Mouse (Mus musculus): ENCODE measurements around the gene Tmsb15b1. TPM values are rescaled to one million over a fixed set of nuclear protein-coding genes. Genes with fewer than 3 reads are reported as not detected.

Tmsb15b1 gene
- total RNA-seq (2012; rRNA removed) (not detected in 2 replicates), polyA plus RNA-seq (2012; ENCODE audit: insufficient read depth in 1 of 2, insufficient read length in 2 of 2, low read depth in 1 of 2, low replicate concordance in 2 of 2, missing spikeins in 1 of 2) (not detected)

DNA sequence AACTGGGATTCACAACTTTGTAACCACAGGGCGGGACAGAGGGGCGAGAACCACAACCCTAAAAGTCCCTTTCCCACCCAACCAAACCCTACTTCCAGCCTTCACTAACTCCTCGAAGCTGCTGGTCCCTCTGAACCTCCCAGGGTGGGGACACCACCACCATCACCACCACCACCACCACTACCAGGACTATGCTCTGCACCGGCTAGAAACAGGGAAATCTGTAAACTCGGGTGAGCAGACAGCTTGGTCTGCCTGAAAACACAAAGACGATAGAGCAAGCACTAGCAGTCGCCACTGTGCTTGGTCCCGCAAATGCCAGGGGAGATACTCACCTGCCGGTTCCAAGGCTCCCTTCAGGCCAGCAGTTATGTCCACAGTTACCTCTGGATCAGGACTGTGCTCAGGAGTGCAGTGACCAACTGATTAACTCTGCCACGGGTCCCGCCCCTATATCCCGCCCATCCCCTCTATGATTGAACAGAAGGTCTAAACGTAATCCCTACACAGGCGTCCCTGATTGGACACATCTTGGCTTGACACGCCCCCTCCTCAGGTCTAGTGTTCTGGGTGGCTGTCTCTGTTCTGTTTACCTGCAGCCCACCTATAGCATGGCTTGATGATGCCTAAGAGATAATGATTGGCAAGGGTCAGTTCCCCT is at the start of gene Tmsb15b1, which contains the start of gene Tmsb15l:
TSS of gene Tmsb15b1 (minus strand) at position 451 of the 661 bp plus-strand sequence.
TSS of gene Tmsb15l (minus strand) at position 446 of the 661 bp plus-strand sequence.
- no peaks in the 10 kb centered on the region for H3K9me3 ChIP-seq (replicated peaks; ENCODE audit: insufficient read depth, low read length)
- no peaks in the 10 kb centered on the region for H3K36me3 ChIP-seq (ENCODE audit: control insufficient read depth in 1 of 2, insufficient read depth in 2 of 2, low read length in 2 of 2)
- H3K27me3 ChIP-seq (ENCODE audit: control insufficient read depth in 1 of 2, insufficient read depth in 2 of 2, low read length in 2 of 2): peaks cover 0 to 4% of the 10 kb centered on the region in 2 experiments; a peak in 2 of 4 replicates
- no peak within 1 kb of the TSS for H3K4me3 ChIP-seq (ENCODE audit: control insufficient read depth in 1 of 2, insufficient read depth in 1 of 2, low read depth in 2 of 2, low read length in 2 of 2)
- TF ChIP-seq BHLHE40 (IDR thresholded peaks at IDR 0.05; ENCODE audit: borderline replicate concordance, low read depth, low read length): no peak
- no peak for TF ChIP-seq CHD2 (IDR thresholded peaks at IDR 0.05; ENCODE audit: low read length)
- TF ChIP-seq MAFK (IDR thresholded peaks at IDR 0.05; ENCODE audit: borderline replicate concordance, low read depth, low read length): no peak
- no peak for TF ChIP-seq TCF12 (IDR thresholded peaks at IDR 0.05; ENCODE audit: low read depth, low read length)
- DNase-seq (ENCODE audit: low read depth, low spot score): no peak
- H3K27ac ChIP-seq (ENCODE audit: control insufficient read depth, low read depth, low read length): no peak within 1 kb of the TSS
- H3K9ac ChIP-seq (ENCODE audit: control insufficient read depth, low read depth, low read length, poor library complexity, severe bottlenecking): no peak within 1 kb of the TSS
- H3K79me2 ChIP-seq (ENCODE audit: control insufficient read depth, insufficient read depth, low read length, poor library complexity): no peaks in the 10 kb centered on the region
- H3K4me1 ChIP-seq (ENCODE audit: control insufficient read depth in 1 of 2, insufficient read depth in 2 of 2, low read length in 2 of 2): no peaks in the 10 kb centered on the region

DNA sequence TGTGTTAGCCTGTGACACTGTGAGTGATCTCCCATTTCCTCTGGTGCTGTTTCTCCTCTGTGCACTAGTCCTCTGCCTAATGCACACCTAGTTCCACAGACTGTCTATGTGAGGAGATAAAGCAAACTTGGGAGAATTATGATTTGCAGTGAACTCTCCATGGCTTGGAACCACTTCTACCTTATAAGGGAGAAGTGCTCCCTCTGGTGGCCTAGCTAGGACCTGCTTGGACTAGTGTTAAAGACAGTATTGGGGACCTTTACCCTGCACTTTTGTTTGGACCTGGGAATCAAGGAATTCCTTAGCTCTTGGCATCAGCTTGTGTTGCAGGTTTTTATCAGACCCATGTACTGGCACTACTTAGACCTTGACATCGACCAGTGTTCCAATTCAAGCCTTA is 42.6 kb upstream of the Tmsb15b1 start:
- Histone ChIP-seq H3K9ac (ENCODE audit: control insufficient read depth, low read depth, low read length, poor library complexity, severe bottlenecking) (no peak overlapping the region), H3K27ac (ENCODE audit: control insufficient read depth, low read depth, low read length) (no peak overlapping the region), H3K9me3 (replicated peaks; ENCODE audit: insufficient read depth, low read length) (no peaks in the 10 kb centered on the region), H3K27me3 (ENCODE audit: control insufficient read depth in 1 of 2, insufficient read depth in 2 of 2, low read length in 2 of 2) (no peaks in the 10 kb centered on the region), H3K79me2 (ENCODE audit: control insufficient read depth, insufficient read depth, low read length, poor library complexity) (no peaks in the 10 kb centered on the region), H3K4me3 (ENCODE audit: control insufficient read depth in 1 of 2, insufficient read depth in 1 of 2, low read depth in 2 of 2, low read length in 2 of 2) (no peak overlapping the region; a peak in 1 of 4 replicates), H3K4me1 (ENCODE audit: control insufficient read depth in 1 of 2, insufficient read depth in 2 of 2, low read length in 2 of 2) (no peaks in the 10 kb centered on the region; a peak in 1 of 4 replicates), H3K36me3 (ENCODE audit: control insufficient read depth in 1 of 2, insufficient read depth in 2 of 2, low read length in 2 of 2) (peaks cover 2% of the 10 kb centered on the region in 2 experiments; a peak in 2 of 4 replicates)
- DNase-seq (ENCODE audit: low read depth, low spot score): peak; percentile 85
- TF ChIP-seq MAZ (IDR thresholded peaks at IDR 0.05; ENCODE audit: low read depth, low read length) (no peak), GABPA (IDR thresholded peaks at IDR 0.05; ENCODE audit: low read depth, low read length) (no peak), CTCF (IDR thresholded peaks at IDR 0.05 in 2 of 3, conservative IDR thresholded peaks at IDR 0.05 in 1 of 3; ENCODE audit: control insufficient read depth in 1 of 3, insufficient read depth in 1 of 3, low read depth in 2 of 3, low read length in 3 of 3, poor library complexity in 1 of 3, severe bottlenecking in 1 of 3) (peak; percentile 61 to 94 (median 83)), USF1 (IDR thresholded peaks at IDR 0.05; ENCODE audit: low read depth, low read length) (no peak), MAFK (IDR thresholded peaks at IDR 0.05; ENCODE audit: borderline replicate concordance, low read depth, low read length) (no peak), NELFE (IDR thresholded peaks at IDR 0.05; ENCODE audit: low read depth, low read length) (no peak), RAD21 (IDR thresholded peaks at IDR 0.05; ENCODE audit: low read depth, low read length) (peak; percentile 32), MYB (IDR thresholded peaks at IDR 0.05; ENCODE audit: low read depth, low read length) (no peak), SMC3 (IDR thresholded peaks at IDR 0.05; ENCODE audit: low read depth, low read length) (peak; percentile 64), ETS1 (IDR thresholded peaks at IDR 0.05; ENCODE audit: low read depth, low read length) (no peak), ZC3H11A (IDR thresholded peaks at IDR 0.05; ENCODE audit: low read depth, low read length) (no peak), CHD2 (IDR thresholded peaks at IDR 0.05; ENCODE audit: low read length) (no peak)

Measured in MEL (cell line).